Mouse (Mus musculus): ENCODE data around the gene Ubtd1. TPM values are rescaled to one million over a fixed set of nuclear protein-coding genes. Genes with fewer than 3 reads are reported as not detected.
A peak's percentile ranks its signal among the peaks of the same experiment; 100 is the strongest.

The Ubtd1 gene
- polyA plus RNA-seq, 1 experiment, result 21.6 TPM

- DNase-seq (ENCODE audit: extremely low spot score in 1 of 2, low spot score in 1 of 2), result no peak
Observed at GRCm38 (mm10) chr19:41992971-41993370, 11.4 kb downstream of the Ubtd1 start.

- DNase-seq (ENCODE audit: extremely low spot score in 1 of 2, low spot score in 1 of 2), result peak; percentile 46 to 88
Observed at GRCm38 (mm10) chr19:41993484-41993883, 11.9 kb downstream of the Ubtd1 start.

- no peak for DNase-seq (ENCODE audit: extremely low spot score in 1 of 2, low spot score in 1 of 2)
Observed at GRCm38 (mm10) chr19:41994023-41994422, 12.5 kb downstream of the Ubtd1 start.

GRCm38 (mm10) chr19:41995483-41995882 is 13.9 kb downstream of the Ubtd1 start:
- no peak for DNase-seq (ENCODE audit: extremely low spot score in 1 of 2, low spot score in 1 of 2)

- DNase-seq (ENCODE audit: extremely low spot score in 1 of 2, low spot score in 1 of 2), result no peak
Observed at GRCm38 (mm10) chr19:41997090-41997489, 15.5 kb downstream of the Ubtd1 start.

- no peak for DNase-seq (ENCODE audit: extremely low spot score in 1 of 2, low spot score in 1 of 2)
Observed at GRCm38 (mm10) chr19:41998770-41999548, 17.4 kb downstream of the Ubtd1 start.

- no peak for DNase-seq (ENCODE audit: extremely low spot score in 1 of 2, low spot score in 1 of 2)
Observed at GRCm38 (mm10) chr19:41999688-42000283, 18.2 kb downstream of the Ubtd1 start.

- no peak for DNase-seq (ENCODE audit: extremely low spot score in 1 of 2, low spot score in 1 of 2)
Observed at GRCm38 (mm10) chr19:42000446-42000958, 18.9 kb downstream of the Ubtd1 start.

- DNase-seq (ENCODE audit: extremely low spot score in 1 of 2, low spot score in 1 of 2), result no peak
Observed at GRCm38 (mm10) chr19:42001253-42001980, 19.9 kb downstream of the Ubtd1 start.

- DNase-seq (ENCODE audit: extremely low spot score in 1 of 2, low spot score in 1 of 2), result no peak
Observed at GRCm38 (mm10) chr19:42004258-42004657, 22.7 kb downstream of the Ubtd1 start.

- DNase-seq (ENCODE audit: extremely low spot score in 1 of 2, low spot score in 1 of 2), result no peak
Observed at GRCm38 (mm10) chr19:42005616-42006015, 24.1 kb downstream of the Ubtd1 start.

- DNase-seq (ENCODE audit: extremely low spot score in 1 of 2, low spot score in 1 of 2), result no peak
Observed at GRCm38 (mm10) chr19:42006568-42006967, 25.0 kb downstream of the Ubtd1 start.

- DNase-seq (ENCODE audit: extremely low spot score in 1 of 2, low spot score in 1 of 2), result no peak
Observed at GRCm38 (mm10) chr19:42008586-42008985, 27.0 kb downstream of the Ubtd1 start.

GRCm38 (mm10) chr19:42009067-42009466 is 27.5 kb downstream of the Ubtd1 start:
- no peak for DNase-seq (ENCODE audit: extremely low spot score in 1 of 2, low spot score in 1 of 2)

- no peak for DNase-seq (ENCODE audit: extremely low spot score in 1 of 2, low spot score in 1 of 2)
Observed at GRCm38 (mm10) chr19:42010436-42010835, 28.9 kb downstream of the Ubtd1 start.

- DNase-seq (ENCODE audit: extremely low spot score in 1 of 2, low spot score in 1 of 2), result no peak
Observed at GRCm38 (mm10) chr19:42011123-42011522, 29.6 kb downstream of the Ubtd1 start.

GRCm38 (mm10) chr19:42014231-42014825 is 32.8 kb downstream of the Ubtd1 start:
- DNase-seq (ENCODE audit: extremely low spot score in 1 of 2, low spot score in 1 of 2), result no peak

GRCm38 (mm10) chr19:42015001-42015400 is 33.4 kb downstream of the Ubtd1 start:
- no peak for DNase-seq (ENCODE audit: extremely low spot score in 1 of 2, low spot score in 1 of 2)

GRCm38 (mm10) chr19:42016251-42016650 is 34.7 kb downstream of the Ubtd1 start:
- no peak for DNase-seq (ENCODE audit: extremely low spot score in 1 of 2, low spot score in 1 of 2)

- DNase-seq (ENCODE audit: extremely low spot score in 1 of 2, low spot score in 1 of 2), result peak; percentile 30 to 70
Observed at GRCm38 (mm10) chr19:42016840-42017239, 35.3 kb downstream of the Ubtd1 start.
